Mouse (Mus musculus) megakaryocyte, embryonic 14.5 days (primary cell): ENCODE measurements around the gene Tcp11. TPM values are rescaled to one million over a fixed set of nuclear protein-coding genes. Genes with fewer than 3 reads are reported as not detected.

Source experiments
- H3K27me3 ChIP-seq: replicated peaks from 2 replicates; pipeline ENCODE3; 2012; ENCODE audit warnings: inconsistent platforms
- H3K36me3 ChIP-seq: replicated peaks from 2 replicates; pipeline ENCODE3; 2012; ENCODE audit warnings: low read length, inconsistent platforms, mixed read lengths
- H3K4me1 ChIP-seq: 2 replicates; pipeline ENCODE4 v1.6.1; 2012; ENCODE audit warnings: inconsistent platforms
- H3K4me3 ChIP-seq: replicated peaks from 2 replicates; pipeline ENCODE3; 2012; ENCODE audit warnings: moderate library complexity, mild to moderate bottlenecking, inconsistent platforms
- H3K9me3 ChIP-seq: 2 replicates; pipeline ENCODE4 v1.6.1; 2012; ENCODE audit warnings: inconsistent platforms
- FLI1 ChIP-seq: IDR thresholded peaks from 2 replicates; pipeline ENCODE4 v1.6.1; 2012; ENCODE audit warnings: low read length, inconsistent platforms, mixed read lengths
- GATA1 ChIP-seq: IDR thresholded peaks from 3 replicates; pipeline ENCODE4 v1.6.1; 2012; ENCODE audit warnings: mixed read lengths, low read length, inconsistent platforms, borderline replicate concordance
- polyA plus RNA-seq: library from polyadenylated mRNA; stranded (reverse); fragments of >175 nt; gene quantifications from 2 replicates; pipeline ENCODE4 v1.2.3, GENCODE M21; 2012; ENCODE audit warnings: low replicate concordance; ENCODE audit not compliant: insufficient read depth

Gene Tcp11
- polyA plus RNA-seq, 1 experiment = 0.47 TPM

DNA sequence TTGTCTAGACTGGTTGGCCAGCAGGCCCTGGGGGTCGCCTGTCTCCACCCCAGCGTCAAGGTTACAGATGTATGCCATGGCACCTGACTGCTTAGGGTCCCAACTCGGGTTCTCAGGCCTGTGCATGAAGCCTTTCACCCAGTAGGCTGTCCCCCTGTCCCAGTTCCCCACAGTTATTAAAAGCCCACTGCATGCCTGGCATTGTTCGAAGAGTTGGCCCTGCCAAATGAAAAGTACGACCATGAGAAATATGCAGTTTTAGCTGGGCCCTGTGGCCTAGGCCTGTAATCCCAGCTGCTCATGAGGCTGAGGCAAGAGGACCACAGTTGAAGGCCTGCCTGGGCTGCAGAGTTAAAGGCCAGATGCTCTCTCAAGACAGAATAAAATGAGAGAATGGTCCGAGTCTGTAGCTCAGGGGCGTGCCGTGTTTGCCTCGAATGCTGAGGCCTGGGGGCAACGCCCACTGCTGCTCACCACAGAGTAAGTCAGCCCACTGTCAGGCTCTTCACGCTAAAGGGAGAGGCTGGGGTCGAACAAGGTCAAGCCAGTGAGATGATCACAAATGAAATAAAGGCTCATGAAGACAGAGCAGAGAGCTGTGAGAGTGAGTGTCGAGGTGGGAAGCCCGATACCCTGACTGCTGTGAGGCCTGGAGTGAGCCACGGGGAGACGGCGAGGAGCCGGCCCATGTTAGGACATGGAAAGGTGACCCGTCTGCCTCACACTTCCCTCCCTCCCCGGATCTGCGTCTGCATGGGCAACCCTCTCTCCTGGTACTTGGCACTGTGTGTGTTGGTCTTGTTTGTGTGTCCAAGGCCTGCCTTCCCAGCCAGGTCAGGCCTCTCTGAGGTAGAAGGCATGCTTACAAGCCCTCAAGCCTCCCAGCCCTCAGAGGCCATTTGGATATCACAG lies 60.4 kb downstream of the Tcp11 start:
- Histone ChIP-seq H3K27me3 (no peaks in the 10 kb centered on the region), H3K4me3 (no peak overlapping the region), H3K36me3 (peaks cover 89% of the 10 kb centered on the region), H3K9me3 (no peaks in the 10 kb centered on the region), H3K4me1 (peaks cover 100% of the 10 kb centered on the region)
- TF ChIP-seq GATA1 (no peak), FLI1 (no peak)

GRCm38 (mm10) chr17:28018776-28019175 lies 61.7 kb downstream of the Tcp11 start:
- no peaks in the 10 kb centered on the region for H3K9me3 ChIP-seq
- H3K4me1 ChIP-seq = peaks cover 100% of the 10 kb centered on the region
- H3K4me3 ChIP-seq = no peak overlapping the region
- H3K36me3 ChIP-seq = peaks cover 77% of the 10 kb centered on the region
- no peak for TF ChIP-seq FLI1
- TF ChIP-seq GATA1 = no peak
- H3K27me3 ChIP-seq = no peaks in the 10 kb centered on the region

GRCm38 (mm10) chr17:28018344-28018743 lies 62.1 kb downstream of the Tcp11 start:
- TF ChIP-seq GATA1 (no peak), FLI1 (no peak)
- H3K36me3 ChIP-seq = peaks cover 75% of the 10 kb centered on the region
- H3K4me1 ChIP-seq = peaks cover 100% of the 10 kb centered on the region
- no peaks in the 10 kb centered on the region for H3K9me3 ChIP-seq
- H3K4me3 ChIP-seq = peak overlapping the region; percentile 16
- no peaks in the 10 kb centered on the region for H3K27me3 ChIP-seq

Other genes starting within 250 kb of the Tcp11 start
- 400 and 415 TPM in 2 replicates for gene Snrpc, start 242.5 kb downstream of the Tcp11 start, polyA plus RNA-seq
- 3.2 and 12.1 TPM in 2 replicates for gene Uhrf1bp1, start 224.2 kb downstream of the Tcp11 start, polyA plus RNA-seq
- gene Anks1, start 171.3 kb downstream of the Tcp11 start, polyA plus RNA-seq = 18.1 and 19.1 TPM in 2 replicates
- 13.2 and 82.5 TPM in 2 replicates for gene Taf11, start 170.8 kb downstream of the Tcp11 start, polyA plus RNA-seq
- 0.54 TPM in 1 of 2 replicates, not detected in the other for gene Scube3, start 61.5 kb upstream of the Tcp11 start, polyA plus RNA-seq
- 45.0 and 64.1 TPM in 2 replicates for gene Zfp523, start 96.5 kb upstream of the Tcp11 start, polyA plus RNA-seq
- 90.3 and 202 TPM in 2 replicates for gene Def6, start 127.1 kb upstream of the Tcp11 start, polyA plus RNA-seq
- 132 and 226 TPM in 2 replicates for gene Ppard, start 152.1 kb upstream of the Tcp11 start, polyA plus RNA-seq
- gene Fance, start 232.9 kb upstream of the Tcp11 start, polyA plus RNA-seq = 33.1 and 40.3 TPM in 2 replicates
- gene Rpl10a, start 247.8 kb upstream of the Tcp11 start, polyA plus RNA-seq = 4,291 and 7,093 TPM in 2 replicates